Comparison of ENCODE assay signal across 8 mouse cellular contexts in genomic region chr8:111062072-111062757, GRCm38 (mm10). TPM values are rescaled to one million over a fixed set of nuclear protein-coding genes. Genes with fewer than 3 reads are reported as not detected.
DNase-seq lines count a peak whose midpoint lies in the region; ATAC-seq and TF ChIP-seq lines count a peak whose summit lies in the region.

No protein-coding gene starts in this region.

- peak overlapping the region; percentile 79 for H3K4me2 ChIP-seq in forebrain, embryonic 16.5 days (ENCODE audit: low read length)
- peak overlapping the region; percentile 61 for H3K4me2 ChIP-seq in neural tube, embryonic 15.5 days

- H3K4me1 ChIP-seq in ES-E14 (ENCODE audit: control insufficient read depth in 2 of 2, insufficient read depth in 2 of 2, low read length in 2 of 2, poor library complexity in 1 of 2): peaks cover 0 to 10% of the 10 kb centered on the region in 2 experiments; a peak in 3 of 4 replicates
- peaks cover 20% of the 10 kb centered on the region for H3K4me1 ChIP-seq in forebrain, embryonic 16.5 days (replicated peaks; ENCODE audit: control insufficient read depth, insufficient read depth, low read length)
- H3K4me1 ChIP-seq in lung, adult 2 months (ENCODE audit: control insufficient read depth, insufficient read depth, low read length): peaks cover 3% of the 10 kb centered on the region; the same call in 1 of the 2 replicates
- H3K4me1 ChIP-seq in neural tube, embryonic 15.5 days: peaks cover 33% of the 10 kb centered on the region

- in situ Hi-C loops in ES-E14 (cut with MboI; ENCODE audit: low sequenced_read_pairs in 2 of 2, unreplicated experiment in 2 of 2): no loop called here

- no peaks in the 10 kb centered on the region for H3K9me3 ChIP-seq in ES-E14 (ENCODE audit: control insufficient read depth, insufficient read depth, low read depth, low read length)
- H3K9me3 ChIP-seq in forebrain, embryonic 16.5 days (ENCODE audit: control insufficient read depth, low read length): no peaks in the 10 kb centered on the region
- H3K9me3 ChIP-seq in neural tube, embryonic 15.5 days (replicated peaks): no peaks in the 10 kb centered on the region

- intact Hi-C loops in heart, postnatal 36 days (cut with DNase I): loop anchor here (2.0 kb wide), 1 partner anchor 29 kb away; no protein-coding TSS in a partner anchor

- no peak overlapping the region for H3K27ac ChIP-seq in ES-E14 (ENCODE audit: insufficient read depth, low read depth, low read length, poor library complexity, severe bottlenecking)
- peak overlapping the region; percentile 90 for H3K27ac ChIP-seq in forebrain, embryonic 16.5 days (ENCODE audit: low read length)
- H3K27ac ChIP-seq in layer of hippocampus, adult 2 months: peak overlapping the region; percentile 74; the same call in 1 of the 2 replicates
- H3K27ac ChIP-seq in neural tube, embryonic 15.5 days (replicated peaks): peak overlapping the region; percentile 86

- under 1% methylated on average over 27 of the region's 27 CpGs for WGBS in forebrain, embryonic 16.5 days
- WGBS in lung, adult 2 months: under 1% methylated on average over 27 of the region's 27 CpGs
- WGBS in neural tube, embryonic 15.5 days: 0% methylated on average over 27 of the region's 27 CpGs

- no peak for TF ChIP-seq CTCF in layer of hippocampus, adult 2 months (conservative IDR thresholded peaks at IDR 0.05)
- TF ChIP-seq CTCF in lung, adult 2 months (IDR thresholded peaks at IDR 0.05; ENCODE audit: insufficient read depth, low read length): no peak

- TF ChIP-seq POLR2A in lung, adult 2 months (IDR thresholded peaks at IDR 0.05; ENCODE audit: borderline replicate concordance, extremely low read depth, low read depth, low read length): no peak

- H3K9ac ChIP-seq in ES-E14 (ENCODE audit: insufficient read depth, low read depth, low read length, poor library complexity, severe bottlenecking): peak overlapping the region; percentile 51
- H3K9ac ChIP-seq in forebrain, embryonic 16.5 days (replicated peaks; ENCODE audit: low read depth, low read length): peak overlapping the region; percentile 80
- peak overlapping the region; percentile 70 for H3K9ac ChIP-seq in neural tube, embryonic 15.5 days (replicated peaks)

- peak; percentile 91 for ATAC-seq in forebrain, embryonic 16.5 days
- ATAC-seq in neural tube, embryonic 15.5 days (ENCODE audit: low FRiP score): peak; percentile 92

- peaks cover 3% of the 10 kb centered on the region; the same call in 1 of the 2 replicates for H3K27me3 ChIP-seq in forebrain, embryonic 16.5 days (replicated peaks; ENCODE audit: control insufficient read depth, insufficient read depth, low read length)
- no peaks in the 10 kb centered on the region for H3K27me3 ChIP-seq in neural tube, embryonic 15.5 days (replicated peaks)

- H3K36me3 ChIP-seq in ES-E14 (ENCODE audit: control insufficient read depth, insufficient read depth, low read length, poor library complexity, severe bottlenecking): peaks cover 6% of the 10 kb centered on the region; the same call in 1 of the 2 replicates
- H3K36me3 ChIP-seq in forebrain, embryonic 16.5 days (ENCODE audit: control insufficient read depth, insufficient read depth): no peaks in the 10 kb centered on the region
- no peaks in the 10 kb centered on the region for H3K36me3 ChIP-seq in neural tube, embryonic 15.5 days

- DNase-seq in ES-E14 (ENCODE audit: low read depth, low spot score): peak; percentile 82
- DNase-seq in cerebellum, adult 18-20 months: peak; percentile 88 to 95
- DNase-seq in heart, postnatal 36 days: peak; percentile 88 to 95
- DNase-seq in layer of hippocampus, adult 2 months (ENCODE audit: low spot score in 2 of 2): peak; percentile 90 to 92
- DNase-seq in lung, adult 2 months: peak; percentile 84
- peak; percentile 91 for DNase-seq in testis, postnatal 10 days (ENCODE audit: low spot score)

- peak overlapping the region; percentile 65 to 72 for H3K4me3 ChIP-seq in ES-E14 (ENCODE audit: insufficient read depth in 1 of 2, low read depth in 1 of 2, low read length in 2 of 2, poor library complexity in 1 of 2, severe bottlenecking in 1 of 2)
- H3K4me3 ChIP-seq in forebrain, embryonic 16.5 days (replicated peaks; ENCODE audit: low read length): peak overlapping the region; percentile 78
- peak overlapping the region; percentile 76 for H3K4me3 ChIP-seq in layer of hippocampus, adult 2 months
- H3K4me3 ChIP-seq in lung, adult 2 months (replicated peaks; ENCODE audit: extremely low read depth, low read depth, low read length): peak overlapping the region; percentile 89
- peak overlapping the region; percentile 72 for H3K4me3 ChIP-seq in neural tube, embryonic 15.5 days (replicated peaks)

TF ChIP-seq in ES-E14, 5 proteins besides CTCF, POLR2A, EP300 and RAD21:
- no peak for TF ChIP-seq ZNF384 (IDR thresholded peaks at IDR 0.05; ENCODE audit: low read depth, low read length)
- no peak for TF ChIP-seq CHD2 (IDR thresholded peaks at IDR 0.05; ENCODE audit: low read depth, low read length)
- TF ChIP-seq HCFC1 (IDR thresholded peaks at IDR 0.05; ENCODE audit: borderline replicate concordance, insufficient read depth, low read length): no peak
- peak; percentile 96 for TF ChIP-seq MAFK (IDR thresholded peaks at IDR 0.05; ENCODE audit: insufficient read depth, low read depth, low read length)
- no peak for TF ChIP-seq ZC3H11A (IDR thresholded peaks at IDR 0.05; ENCODE audit: borderline replicate concordance, low read depth, low read length)
TF ChIP-seq in ES-E14: peak in this region for 1.

RNA-seq across cellular contexts. Expression of gene Exosc6, which starts 6.1 kb away (rescaled TPM):
- 2.6 TPM in 1 of 2 replicates, not detected in the other for total RNA-seq in ES-E14 (2012; rRNA removed)
- polyA plus RNA-seq in forebrain, embryonic 16.5 days (2015; fragmentation: Nextera tagmentation; extraction: Ambion mirVana): not detected in 2 replicates
- total RNA-seq in heart, postnatal 36 days (2021): not detected
- total RNA-seq in layer of hippocampus, adult 2 months (2021): not detected
- polyA plus RNA-seq in lung, adult 2 months (2012; rRNA removed): 1.8 and 22.2 TPM in 2 replicates
- not detected in 2 replicates for polyA plus RNA-seq in neural tube, embryonic 15.5 days (2015; fragmentation: Nextera tagmentation; extraction: Ambion mirVana)

RNA-seq across cellular contexts. Expression of gene Aars, which starts 29.3 kb away (rescaled TPM):
- 211 and 247 TPM in 2 replicates for total RNA-seq in ES-E14 (2012; rRNA removed)
- 72.1 and 80.1 TPM in 2 replicates for polyA plus RNA-seq in forebrain, embryonic 16.5 days (2015; fragmentation: Nextera tagmentation; extraction: Ambion mirVana)
- total RNA-seq in heart, postnatal 36 days (2021): 10 to 100 TPM; 31.9 to 32.3 TPM
- total RNA-seq in layer of hippocampus, adult 2 months (2021): 10 to 100 TPM; 79.5 to 86.3 TPM
- 20.0 and 28.7 TPM in 2 replicates for polyA plus RNA-seq in lung, adult 2 months (2012; rRNA removed)
- polyA plus RNA-seq in neural tube, embryonic 15.5 days (2015; fragmentation: Nextera tagmentation; extraction: Ambion mirVana): 79.6 and 91.0 TPM in 2 replicates

RNA-seq across cellular contexts. Expression of gene Clec18a, which starts 30.0 kb away (rescaled TPM):
- total RNA-seq in ES-E14 (2012; rRNA removed): 0.22 TPM in 1 of 2 replicates, not detected in the other
- 0.28 and 0.67 TPM in 2 replicates for polyA plus RNA-seq in forebrain, embryonic 16.5 days (2015; fragmentation: Nextera tagmentation; extraction: Ambion mirVana)
- under 1 TPM; 0.80 to 0.81 TPM for total RNA-seq in heart, postnatal 36 days (2021)
- total RNA-seq in layer of hippocampus, adult 2 months (2021): 1 to 10 TPM; 1.3 to 1.5 TPM
- 0.07 TPM in 1 of 2 replicates, not detected in the other for polyA plus RNA-seq in lung, adult 2 months (2012; rRNA removed)
- 0.31 and 0.65 TPM in 2 replicates for polyA plus RNA-seq in neural tube, embryonic 15.5 days (2015; fragmentation: Nextera tagmentation; extraction: Ambion mirVana)

RNA-seq across cellular contexts. Expression of gene Ddx19b, which starts 30.7 kb away (rescaled TPM):
- total RNA-seq in ES-E14 (2012; rRNA removed): 25.3 and 30.2 TPM in 2 replicates
- 8.7 and 10.2 TPM in 2 replicates for polyA plus RNA-seq in forebrain, embryonic 16.5 days (2015; fragmentation: Nextera tagmentation; extraction: Ambion mirVana)
- 10 to 100 TPM; 11.1 to 11.7 TPM for total RNA-seq in heart, postnatal 36 days (2021)
- 10 to 100 TPM; 17.1 to 17.3 TPM for total RNA-seq in layer of hippocampus, adult 2 months (2021)
- polyA plus RNA-seq in lung, adult 2 months (2012; rRNA removed): 2.4 and 4.9 TPM in 2 replicates
- polyA plus RNA-seq in neural tube, embryonic 15.5 days (2015; fragmentation: Nextera tagmentation; extraction: Ambion mirVana): 6.0 and 6.1 TPM in 2 replicates

RNA-seq across cellular contexts. Expression of gene Pdpr, which starts 32.2 kb away (rescaled TPM):
- total RNA-seq in ES-E14 (2012; rRNA removed): 23.6 and 25.6 TPM in 2 replicates
- 13.4 and 14.0 TPM in 2 replicates for polyA plus RNA-seq in forebrain, embryonic 16.5 days (2015; fragmentation: Nextera tagmentation; extraction: Ambion mirVana)
- total RNA-seq in heart, postnatal 36 days (2021): 100 to 1,000 TPM in 1 of 2 experiments, 10 to 100 TPM in 1; 97.4 to 113 TPM
- 10 to 100 TPM; 25.8 to 29.9 TPM for total RNA-seq in layer of hippocampus, adult 2 months (2021)
- polyA plus RNA-seq in lung, adult 2 months (2012; rRNA removed): 12.0 and 12.5 TPM in 2 replicates
- polyA plus RNA-seq in neural tube, embryonic 15.5 days (2015; fragmentation: Nextera tagmentation; extraction: Ambion mirVana): 10.3 and 10.5 TPM in 2 replicates
